Mouse (Mus musculus): Measurements from ENCODE around the gene Sstr5. TPM values are rescaled to one million over a fixed set of nuclear protein-coding genes. Genes with fewer than 3 reads are reported as not detected.

Sstr5 gene
- polyA plus RNA-seq, 1 experiment from 2014 or later: not detected

DNA sequence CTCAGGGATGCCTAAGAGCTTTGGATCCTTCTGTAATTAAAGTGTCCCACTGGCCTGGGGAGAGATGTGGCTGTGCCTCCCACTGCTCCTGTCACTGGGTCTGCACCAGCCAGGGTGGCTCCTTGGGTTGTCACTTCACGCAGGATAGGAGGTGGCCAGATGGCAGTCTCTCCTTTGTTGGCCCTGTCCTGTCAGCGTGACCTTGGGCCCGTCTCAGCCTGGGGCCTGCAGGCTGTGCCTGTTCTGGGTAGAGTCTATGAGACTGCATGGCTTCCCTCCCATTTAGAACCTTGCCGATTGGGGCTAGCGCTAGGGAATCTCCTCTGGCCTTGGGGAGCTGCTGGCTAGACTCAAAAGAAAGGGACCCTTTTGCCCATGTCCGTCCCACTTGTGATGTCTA is 28.8 kb downstream of the Sstr5 start:
- no peaks in the 10 kb centered on the region for H3K9me3 ChIP-seq (ENCODE audit: control insufficient read depth, low read depth, low read length)
- H3K36me3 ChIP-seq (ENCODE audit: control insufficient read depth, insufficient read depth, low read length): no peaks in the 10 kb centered on the region
- peaks cover under 1% of the 10 kb centered on the region; the same call in 1 of the 2 replicates for H3K4me1 ChIP-seq (ENCODE audit: control insufficient read depth, insufficient read depth, low read length)
- no peak overlapping the region for H3K4me2 ChIP-seq (replicated peaks; ENCODE audit: low read depth, low read length)
- H3K4me3 ChIP-seq (ENCODE audit: low read depth, low read length): no peak overlapping the region
- H3K27me3 ChIP-seq (ENCODE audit: control insufficient read depth, insufficient read depth, low read length): no peaks in the 10 kb centered on the region
- ATAC-seq (ENCODE audit: insufficient number of reproducible peaks, insufficient read depth, low FRiP score, low read depth): no peak
- H3K27ac ChIP-seq (ENCODE audit: low read length): no peak overlapping the region
- no peak overlapping the region for H3K9ac ChIP-seq (replicated peaks; ENCODE audit: low read depth, low read length)
- WGBS: 57% methylated on average over 6 of the region's 6 CpGs

- Histone ChIP-seq H3K4me3 (ENCODE audit: low read depth, low read length) (no peak overlapping the region), H3K36me3 (ENCODE audit: control insufficient read depth, insufficient read depth, low read length) (no peaks in the 10 kb centered on the region), H3K27me3 (ENCODE audit: control insufficient read depth, insufficient read depth, low read length) (no peaks in the 10 kb centered on the region), H3K4me2 (replicated peaks; ENCODE audit: low read depth, low read length) (no peak overlapping the region), H3K4me1 (ENCODE audit: control insufficient read depth, insufficient read depth, low read length) (peaks cover 5% of the 10 kb centered on the region), H3K9ac (replicated peaks; ENCODE audit: low read depth, low read length) (no peak overlapping the region), H3K27ac (ENCODE audit: low read length) (no peak overlapping the region), H3K9me3 (ENCODE audit: control insufficient read depth, low read depth, low read length) (no peaks in the 10 kb centered on the region)
- no peak for ATAC-seq (ENCODE audit: insufficient number of reproducible peaks, insufficient read depth, low FRiP score, low read depth)
- WGBS: 61% methylated on average over 6 of the region's 6 CpGs
Measured at GRCm38 (mm10) chr17:25467781-25468180, 29.3 kb downstream of the Sstr5 start.

DNA sequence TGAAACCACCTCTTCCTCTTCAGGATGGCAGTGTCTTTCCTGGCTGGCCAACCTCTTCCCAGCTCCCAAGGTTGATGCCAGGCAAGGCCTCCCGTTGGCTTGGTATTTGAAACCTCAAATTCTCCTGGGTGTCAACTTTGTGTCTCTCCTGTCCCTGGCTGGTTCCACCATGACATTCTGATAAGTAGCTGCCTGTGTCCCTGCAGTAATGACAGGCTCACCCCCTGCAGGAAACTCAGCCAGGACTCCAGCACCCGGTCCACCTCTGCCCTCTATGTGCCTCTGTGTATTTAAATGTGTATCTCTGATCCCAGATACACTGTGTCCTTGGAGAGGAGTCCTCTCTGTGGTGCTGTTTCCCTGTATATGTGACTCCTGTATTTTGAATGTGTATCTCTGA is 30.8 kb downstream of the Sstr5 start:
- Histone ChIP-seq H3K36me3 (ENCODE audit: control insufficient read depth, insufficient read depth, low read length) (no peaks in the 10 kb centered on the region), H3K27ac (ENCODE audit: low read length) (no peak overlapping the region), H3K27me3 (ENCODE audit: control insufficient read depth, insufficient read depth, low read length) (no peaks in the 10 kb centered on the region), H3K9ac (replicated peaks; ENCODE audit: low read depth, low read length) (no peak overlapping the region), H3K9me3 (ENCODE audit: control insufficient read depth, low read depth, low read length) (no peaks in the 10 kb centered on the region), H3K4me1 (ENCODE audit: control insufficient read depth, insufficient read depth, low read length) (peaks cover 13% of the 10 kb centered on the region), H3K4me3 (ENCODE audit: low read depth, low read length) (no peak overlapping the region), H3K4me2 (replicated peaks; ENCODE audit: low read depth, low read length) (no peak overlapping the region)
- ATAC-seq (ENCODE audit: insufficient number of reproducible peaks, insufficient read depth, low FRiP score, low read depth): no peak
- WGBS: 75% methylated on average over 2 of the region's 2 CpGs

DNA sequence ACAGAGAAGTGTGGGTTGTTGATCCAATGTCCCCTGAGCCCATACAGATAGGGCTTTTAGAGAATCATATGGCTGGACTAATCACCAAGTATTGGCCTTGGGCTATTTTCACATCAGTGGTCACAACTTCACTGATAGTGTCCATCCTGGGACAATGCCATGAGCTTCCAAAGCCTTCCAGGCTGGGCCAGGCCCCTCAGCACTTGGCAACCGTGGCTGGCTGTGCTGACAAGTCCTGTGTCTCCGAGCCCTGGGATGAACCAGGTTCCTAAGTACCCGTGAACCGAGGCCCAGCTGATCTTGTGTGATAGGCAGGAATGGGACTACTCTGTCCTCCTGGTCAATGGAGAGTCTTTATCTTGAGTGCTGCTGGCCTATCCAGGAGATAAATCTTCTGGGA is 33.0 kb downstream of the Sstr5 start:
- no peak for ATAC-seq (ENCODE audit: insufficient number of reproducible peaks, insufficient read depth, low FRiP score, low read depth)

DNA sequence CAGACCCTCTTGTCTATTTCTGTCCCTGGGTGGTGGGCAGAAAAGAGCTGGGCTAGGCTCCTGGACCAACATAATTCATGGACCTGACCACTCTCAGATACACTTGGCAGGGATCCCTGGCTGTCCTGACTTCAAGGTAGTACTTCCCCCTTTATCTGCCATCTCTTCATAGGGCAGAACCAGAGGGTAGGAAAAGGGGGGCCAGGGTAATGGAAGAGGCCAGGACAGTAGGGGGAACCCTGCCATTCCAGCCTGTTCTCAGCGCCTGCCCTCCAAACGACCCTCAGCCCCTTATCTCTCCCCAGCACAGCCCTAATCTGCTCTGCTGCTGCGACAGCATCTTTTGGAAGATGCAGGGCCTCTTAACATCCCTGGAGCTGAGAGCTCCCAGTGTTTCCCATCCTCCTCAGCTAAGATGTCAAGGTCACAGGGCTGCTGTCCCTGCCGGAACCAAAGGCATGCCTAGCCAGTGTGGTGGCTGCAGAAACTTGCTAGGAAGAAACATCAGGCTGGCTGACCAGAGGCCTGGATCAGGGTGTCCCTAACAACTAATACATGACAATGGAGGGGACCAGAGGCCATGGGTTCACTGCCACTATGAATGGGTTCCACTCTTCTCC is 33.7 kb downstream of the Sstr5 start:
- Histone ChIP-seq H3K4me2 (replicated peaks; ENCODE audit: low read depth, low read length) (no peak overlapping the region), H3K9me3 (ENCODE audit: control insufficient read depth, low read depth, low read length) (no peaks in the 10 kb centered on the region), H3K4me3 (ENCODE audit: low read depth, low read length) (no peak overlapping the region), H3K9ac (replicated peaks; ENCODE audit: low read depth, low read length) (no peak overlapping the region), H3K36me3 (ENCODE audit: control insufficient read depth, insufficient read depth, low read length) (no peaks in the 10 kb centered on the region), H3K27me3 (ENCODE audit: control insufficient read depth, insufficient read depth, low read length) (no peaks in the 10 kb centered on the region), H3K27ac (ENCODE audit: low read length) (no peak overlapping the region), H3K4me1 (ENCODE audit: control insufficient read depth, insufficient read depth, low read length) (peaks cover 13% of the 10 kb centered on the region)
- 30% methylated on average over 4 of the region's 4 CpGs for WGBS
- ATAC-seq (ENCODE audit: insufficient number of reproducible peaks, insufficient read depth, low FRiP score, low read depth): no peak

More for the DNA sequence above, 33.0 kb downstream of the Sstr5 start:
- H3K27ac ChIP-seq (ENCODE audit: low read length): no peak overlapping the region
- no peaks in the 10 kb centered on the region for H3K27me3 ChIP-seq (ENCODE audit: control insufficient read depth, insufficient read depth, low read length)
- WGBS: 83% methylated on average over 4 of the region's 4 CpGs
- H3K9me3 ChIP-seq (ENCODE audit: control insufficient read depth, low read depth, low read length): no peaks in the 10 kb centered on the region
- no peaks in the 10 kb centered on the region for H3K36me3 ChIP-seq (ENCODE audit: control insufficient read depth, insufficient read depth, low read length)
- no peak overlapping the region for H3K4me2 ChIP-seq (replicated peaks; ENCODE audit: low read depth, low read length)
- no peak overlapping the region for H3K9ac ChIP-seq (replicated peaks; ENCODE audit: low read depth, low read length)
- H3K4me1 ChIP-seq (ENCODE audit: control insufficient read depth, insufficient read depth, low read length): peaks cover 13% of the 10 kb centered on the region
- no peak overlapping the region for H3K4me3 ChIP-seq (ENCODE audit: low read depth, low read length)

- no peaks in the 10 kb centered on the region for H3K27me3 ChIP-seq (ENCODE audit: control insufficient read depth, insufficient read depth, low read length)
- WGBS: 19% methylated on average over 9 of the region's 9 CpGs
- H3K4me3 ChIP-seq (ENCODE audit: low read depth, low read length): no peak overlapping the region
- no peaks in the 10 kb centered on the region for H3K36me3 ChIP-seq (ENCODE audit: control insufficient read depth, insufficient read depth, low read length)
- ATAC-seq (ENCODE audit: insufficient number of reproducible peaks, insufficient read depth, low FRiP score, low read depth): peak; percentile 91
- peaks cover 13% of the 10 kb centered on the region for H3K4me1 ChIP-seq (ENCODE audit: control insufficient read depth, insufficient read depth, low read length)
- no peak overlapping the region for H3K9ac ChIP-seq (replicated peaks; ENCODE audit: low read depth, low read length)
- H3K9me3 ChIP-seq (ENCODE audit: control insufficient read depth, low read depth, low read length): no peaks in the 10 kb centered on the region
- peak overlapping the region; percentile 18; the same call in 1 of the 2 replicates for H3K27ac ChIP-seq (ENCODE audit: low read length)
- no peak overlapping the region for H3K4me2 ChIP-seq (replicated peaks; ENCODE audit: low read depth, low read length)
Measured at GRCm38 (mm10) chr17:25462236-25462875, 34.7 kb downstream of the Sstr5 start.

DNA sequence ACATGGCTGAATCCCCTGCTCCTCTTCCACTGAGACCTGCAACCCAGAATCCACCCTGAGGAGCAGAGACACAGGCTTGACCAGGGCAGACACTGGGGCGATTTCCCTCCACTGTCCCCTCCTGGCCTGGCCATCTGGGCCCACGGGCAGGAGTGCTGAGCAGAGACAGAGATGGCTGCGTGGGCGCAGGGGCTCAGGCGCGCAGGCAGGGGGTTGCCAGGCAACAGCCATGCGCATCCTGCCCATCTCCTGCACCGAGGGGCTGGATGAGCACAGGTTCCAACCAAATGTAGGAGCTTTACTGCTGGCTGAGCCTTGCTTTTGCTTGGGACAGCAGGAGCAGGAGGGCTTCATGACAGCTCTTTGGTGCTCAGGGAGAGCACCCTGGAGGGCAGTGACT is 40.5 kb downstream of the Sstr5 start:
- H3K27ac ChIP-seq (ENCODE audit: low read length): no peak overlapping the region
- no peaks in the 10 kb centered on the region for H3K27me3 ChIP-seq (ENCODE audit: control insufficient read depth, insufficient read depth, low read length)
- WGBS: 54% methylated on average over 8 of the region's 8 CpGs
- H3K36me3 ChIP-seq (ENCODE audit: control insufficient read depth, insufficient read depth, low read length): no peaks in the 10 kb centered on the region
- ATAC-seq (ENCODE audit: insufficient number of reproducible peaks, insufficient read depth, low FRiP score, low read depth): no peak
- H3K9ac ChIP-seq (replicated peaks; ENCODE audit: low read depth, low read length): no peak overlapping the region
- no peaks in the 10 kb centered on the region for H3K9me3 ChIP-seq (ENCODE audit: control insufficient read depth, low read depth, low read length)
- no peak overlapping the region for H3K4me2 ChIP-seq (replicated peaks; ENCODE audit: low read depth, low read length)
- no peak overlapping the region for H3K4me3 ChIP-seq (ENCODE audit: low read depth, low read length)
- H3K4me1 ChIP-seq (ENCODE audit: control insufficient read depth, insufficient read depth, low read length): no peaks in the 10 kb centered on the region

DNA sequence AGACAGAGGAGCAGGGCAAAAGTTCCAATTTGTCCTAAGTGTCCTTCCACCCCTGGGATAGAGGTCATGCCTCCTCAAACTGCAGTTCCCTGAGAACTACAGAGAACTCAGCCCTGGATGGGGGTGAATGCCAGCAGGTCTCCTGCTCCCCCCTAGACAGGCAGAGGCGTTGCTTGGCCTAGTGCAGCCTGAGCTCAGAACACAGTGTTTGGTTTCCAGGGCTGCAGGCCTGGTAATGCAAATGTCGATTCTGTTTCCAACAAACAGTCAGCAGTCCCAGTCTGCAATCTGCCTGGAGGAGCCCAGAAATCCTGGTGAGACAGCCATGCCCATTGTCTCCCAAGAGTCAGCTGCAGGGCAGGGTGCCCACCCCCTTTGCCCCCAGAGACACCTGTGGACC is 42.8 kb downstream of the Sstr5 start, which contains the start of gene Tekt4:
Tekt4 (plus strand) TSS at position 344 of the 400 bp plus-strand sequence.
- Histone ChIP-seq H3K9me3 (ENCODE audit: control insufficient read depth, low read depth, low read length) (no peaks in the 10 kb centered on the region), H3K4me1 (ENCODE audit: control insufficient read depth, insufficient read depth, low read length) (no peaks in the 10 kb centered on the region), H3K4me3 (ENCODE audit: low read depth, low read length) (no peak within 1 kb of the TSS), H3K9ac (replicated peaks; ENCODE audit: low read depth, low read length) (no peak within 1 kb of the TSS), H3K27ac (ENCODE audit: low read length) (no peak within 1 kb of the TSS), H3K4me2 (replicated peaks; ENCODE audit: low read depth, low read length) (no peak within 1 kb of the TSS), H3K36me3 (ENCODE audit: control insufficient read depth, insufficient read depth, low read length) (no peaks in the 10 kb centered on the region), H3K27me3 (ENCODE audit: control insufficient read depth, insufficient read depth, low read length) (no peaks in the 10 kb centered on the region)
- WGBS: 43% methylated on average over 2 of the region's 2 CpGs
- no peak for ATAC-seq (ENCODE audit: insufficient number of reproducible peaks, insufficient read depth, low FRiP score, low read depth)

Measured in stomach, embryonic 14.5 days (tissue).